Mouse (Mus musculus) cerebellum, adult (tissue): Measurements from ENCODE around the gene Gm42957.
"Not testable (repeated sequence)": the region's sequence is repeated elsewhere in the genome, so short reads cannot be mapped to it uniquely, and the experiment has no call there.

Experiments used
- ATAC-seq: cut with Nextera tagmentation; 2 replicates; pipeline ENCODE4 v1.9.2; 2017; ENCODE audit warnings: mild to moderate bottlenecking, moderate library complexity, mixed read lengths; ENCODE audit not compliant: insufficient number of reproducible peaks, low FRiP score, low TSS enrichment

Gm42957 gene

GRCm38 (mm10) chr3:96671519-96671918 is 36.2 kb downstream of the Gm42957 start:
- no peak for ATAC-seq

GRCm38 (mm10) chr3:96673514-96673913 is 38.2 kb downstream of the Gm42957 start:
- no peak for ATAC-seq

- ATAC-seq = no peak
Measured at GRCm38 (mm10) chr3:96674442-96674841, 39.2 kb downstream of the Gm42957 start.

GRCm38 (mm10) chr3:96675171-96675570 is 39.9 kb downstream of the Gm42957 start:
- no peak for ATAC-seq

GRCm38 (mm10) chr3:96675690-96676089 is 40.4 kb downstream of the Gm42957 start:
- no peak for ATAC-seq

- no peak for ATAC-seq
Measured at GRCm38 (mm10) chr3:96678456-96678855, 43.2 kb downstream of the Gm42957 start.

GRCm38 (mm10) chr3:96679159-96679674 is 43.9 kb downstream of the Gm42957 start:
- no peak for ATAC-seq

- ATAC-seq = no peak
Measured at GRCm38 (mm10) chr3:96680269-96680956, 45.1 kb downstream of the Gm42957 start.

- ATAC-seq = no peak
Measured at GRCm38 (mm10) chr3:96683496-96683895, 48.2 kb downstream of the Gm42957 start.

- ATAC-seq = no peak
Measured at GRCm38 (mm10) chr3:96684151-96684821, 49.0 kb downstream of the Gm42957 start.

GRCm38 (mm10) chr3:96684822-96685156 is 49.5 kb downstream of the Gm42957 start:
- no peak; the same call in 1 of the 2 replicates for ATAC-seq

- ATAC-seq = not testable (repeated sequence)
Measured at GRCm38 (mm10) chr3:96686057-96686456, 50.8 kb downstream of the Gm42957 start.

- ATAC-seq = no peak
Measured at GRCm38 (mm10) chr3:96688854-96689253, 53.6 kb downstream of the Gm42957 start.

GRCm38 (mm10) chr3:96690298-96690697 is 55.0 kb downstream of the Gm42957 start:
- no peak for ATAC-seq

- no peak for ATAC-seq
Measured at GRCm38 (mm10) chr3:96692506-96692905, 57.2 kb downstream of the Gm42957 start.

GRCm38 (mm10) chr3:96693579-96693978 is 58.3 kb downstream of the Gm42957 start:
- no peak for ATAC-seq

GRCm38 (mm10) chr3:96696198-96696765 is 61.0 kb downstream of the Gm42957 start, which contains the start of gene Pias3:
Gene Pias3 (plus strand): TSS chr3:96696384.
- ATAC-seq = peak; percentile 43

- ATAC-seq = peak; percentile 84
Measured at GRCm38 (mm10) chr3:96696766-96697732, 61.8 kb downstream of the Gm42957 start.

GRCm38 (mm10) chr3:96698993-96699690 is 63.9 kb downstream of the Gm42957 start:
- no peak for ATAC-seq

- no peak for ATAC-seq
Measured at GRCm38 (mm10) chr3:96700376-96700775, 65.1 kb downstream of the Gm42957 start.
